Mouse (Mus musculus) T-helper 17 cell (primary cell): ENCODE data around the gene Ntn5.

Source experiments
- in situ Hi-C, 2 experiments: fragments of 300-600 bp; cut with MboI, MseI; formaldehyde crosslinking; loops; 1 replicate in 1 of 2; 2 replicates in 1 of 2; pipeline ENCODE4 v1.15.1; 2025; ENCODE audit warnings: high pct_unique_total_duplicates in 2 of 2

The Ntn5 gene

GRCm38 (mm10) chr7:45711316-45712021, 27.6 kb downstream of the Ntn5 start:
- in situ Hi-C loops, result no loop called here

GRCm38 (mm10) chr7:45712022-45712757, 28.4 kb downstream of the Ntn5 start:
- in situ Hi-C loops, result no loop called here

GRCm38 (mm10) chr7:45713396-45713795, 29.6 kb downstream of the Ntn5 start:
- in situ Hi-C loops, result no loop called here

GRCm38 (mm10) chr7:45713881-45714520, 30.2 kb downstream of the Ntn5 start:
- in situ Hi-C loops, result no loop called here

- in situ Hi-C loops, result no loop called here
Observed at GRCm38 (mm10) chr7:45714630-45715089, 30.8 kb downstream of the Ntn5 start.

- in situ Hi-C loops, result no loop called here
Observed at GRCm38 (mm10) chr7:45715090-45715708, 31.4 kb downstream of the Ntn5 start, which contains the start of gene Rpl18. Gene Rpl18, plus strand, starts transcription at chr7:45715457.

- in situ Hi-C loops, result no loop called here
Observed at GRCm38 (mm10) chr7:45715741-45716459, 32.1 kb downstream of the Ntn5 start.

- in situ Hi-C loops, result no loop called here
Observed at GRCm38 (mm10) chr7:45716460-45716857, 32.6 kb downstream of the Ntn5 start.

- in situ Hi-C loops, result no loop called here
Observed at GRCm38 (mm10) chr7:45716952-45717917, 33.4 kb downstream of the Ntn5 start.

- in situ Hi-C loops, result no loop called here
Observed at GRCm38 (mm10) chr7:45717918-45718297, 34.1 kb downstream of the Ntn5 start, which contains the start of gene Sphk2. Gene Sphk2, minus strand, starts transcription at chr7:45718002.

- in situ Hi-C loops, result no loop called here
Observed at GRCm38 (mm10) chr7:45718331-45718730, 34.5 kb downstream of the Ntn5 start.

- in situ Hi-C loops, result no loop called here
Observed at GRCm38 (mm10) chr7:45719180-45719579, 35.4 kb downstream of the Ntn5 start.

GRCm38 (mm10) chr7:45719738-45720412, 36.1 kb downstream of the Ntn5 start:
- in situ Hi-C loops, result loop anchor here in 1 of 2 experiments (5.0 kb wide), 1 partner anchor 868 kb away; no protein-coding TSS in a partner anchor

GRCm38 (mm10) chr7:45720413-45721233, 36.8 kb downstream of the Ntn5 start, which contains the start of gene Fam83e:
Gene Fam83e, plus strand, starts transcription at chr7:45721212.
- in situ Hi-C loops, result loop anchor here in 1 of 2 experiments (5.0 kb wide), 1 partner anchor 868 kb away; no protein-coding TSS in a partner anchor

GRCm38 (mm10) chr7:45721234-45721571, 37.4 kb downstream of the Ntn5 start:
- in situ Hi-C loops, result loop anchor here in 1 of 2 experiments (5.0 kb wide), 1 partner anchor 869 kb away; no protein-coding TSS in a partner anchor

GRCm38 (mm10) chr7:45721642-45722347, 38.0 kb downstream of the Ntn5 start:
- in situ Hi-C loops, result loop anchor here in 1 of 2 experiments (5.0 kb wide), 1 partner anchor 869 kb away; no protein-coding TSS in a partner anchor

- in situ Hi-C loops, result loop anchor here in 1 of 2 experiments (5.0 kb wide), 1 partner anchor 870 kb away; no protein-coding TSS in a partner anchor
Observed at GRCm38 (mm10) chr7:45722348-45722713, 38.5 kb downstream of the Ntn5 start.
